Mouse (Mus musculus) cerebral cortex, adult 2 months (tissue): Measurements from ENCODE around the gene Il11ra2.

Experiments
- WGBS: fragments of 180-500 bp; shearing (Covaris S2); methylation state at CpG from one replicate; pipeline ENCODE4 v1.1.7; 2018; 5-methylcytosine and 5-hydroxymethylcytosine counted together

Gene Il11ra2

DNA sequence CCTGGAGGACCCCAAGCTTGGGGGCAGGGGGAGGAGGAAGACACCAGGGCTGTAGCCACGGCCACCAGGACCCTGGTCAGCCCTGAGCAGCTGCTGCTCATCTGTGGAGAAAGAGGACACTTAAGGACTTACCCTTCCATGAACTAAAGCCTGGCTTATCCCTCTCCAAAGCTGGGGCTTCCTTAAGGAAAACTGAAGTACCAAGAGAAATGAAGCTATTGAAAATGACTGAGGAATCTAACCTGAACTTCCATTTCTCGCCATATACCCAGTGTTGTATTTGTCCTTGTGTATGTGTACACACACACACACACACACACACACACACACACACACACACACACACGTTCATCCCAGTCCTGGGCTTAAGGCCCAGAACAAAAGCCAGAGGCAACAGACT is at the start of gene Il11ra2:
TSS of gene Il11ra2 (minus strand) at position 101 of the 400 bp plus-strand sequence.
- WGBS: no CpG with 5 or more reads among the region's 3 CpGs

DNA sequence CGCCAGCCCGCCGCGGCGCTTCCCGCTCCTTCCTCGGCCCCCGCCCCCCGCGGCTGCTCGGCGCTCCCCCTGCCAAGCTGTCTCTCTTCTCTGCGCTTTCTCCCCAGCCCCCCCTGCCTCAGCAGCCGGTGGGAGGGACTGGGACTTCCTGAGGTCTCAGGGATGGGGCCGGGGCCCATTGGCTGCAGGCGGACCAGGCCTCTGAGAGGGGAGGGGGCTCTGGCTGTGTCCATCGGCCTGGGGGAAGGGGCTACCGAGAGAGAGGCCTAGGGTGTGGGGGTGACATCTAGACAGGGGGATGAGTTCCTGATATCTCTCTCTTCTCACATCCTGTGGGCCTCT is 20.5 kb upstream of the Il11ra2 start:
- no CpG with 5 or more reads among the region's 18 CpGs for whole genome bisulfite sequencing

- WGBS: no CpG with 5 or more reads among the region's 66 CpGs
These were observed 19.9 kb upstream of the Il11ra2 start for GRCm38 (mm10) chr4:42681473-42682182.

DNA sequence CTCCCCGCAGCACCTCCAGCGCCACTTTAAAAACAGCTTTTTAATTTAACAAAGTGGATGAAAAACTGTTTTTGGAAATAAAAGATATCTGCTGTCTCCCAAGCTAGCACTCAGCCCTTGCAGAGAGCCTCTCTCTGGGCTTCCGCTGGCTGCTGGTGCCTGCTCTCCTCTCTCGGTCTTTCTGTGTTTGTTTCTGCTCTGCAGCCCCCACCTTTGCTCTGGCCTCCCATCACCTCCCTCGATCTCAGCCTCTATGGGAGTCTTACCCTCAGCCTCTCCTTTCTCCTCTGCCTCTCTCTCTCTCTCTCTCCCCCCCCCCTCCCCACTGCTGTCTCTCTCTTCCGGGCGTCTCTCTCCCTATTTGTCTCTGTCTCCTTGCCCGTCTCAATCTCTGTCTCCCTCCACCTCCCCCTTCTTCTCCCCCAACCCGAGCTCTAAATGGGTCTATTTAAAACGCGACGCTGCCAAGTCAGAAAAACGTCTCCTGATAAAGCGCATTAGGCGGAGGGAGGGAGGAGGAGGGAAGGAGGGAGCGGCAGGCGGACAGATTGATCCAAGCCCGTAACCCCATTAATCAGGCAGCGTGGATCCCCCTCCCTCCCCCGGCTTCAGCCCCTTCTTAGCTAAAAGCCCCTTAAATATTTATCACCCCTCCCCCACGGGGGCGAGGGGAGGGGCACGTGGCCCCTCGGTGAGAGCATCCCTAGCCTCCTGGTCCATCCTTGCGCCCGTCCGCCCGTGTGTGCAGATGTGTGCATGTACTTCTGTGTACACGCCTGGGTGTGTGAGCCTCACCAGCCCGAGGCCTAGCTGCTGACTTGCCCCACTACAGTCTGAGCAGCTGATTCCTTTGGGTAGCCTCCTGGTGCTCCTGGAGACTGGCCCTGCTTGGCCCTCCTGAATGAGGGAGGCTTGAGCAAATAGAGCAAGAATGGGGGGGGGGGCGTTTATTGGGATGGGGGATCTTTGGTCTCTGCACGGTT is 19.0 kb upstream of the Il11ra2 start:
- no CpG with 5 or more reads among the region's 32 CpGs for WGBS

- WGBS: no CpG with 5 or more reads among the region's 7 CpGs
These were observed 17.7 kb upstream of the Il11ra2 start for GRCm38 (mm10) chr4:42679365-42679764.

DNA sequence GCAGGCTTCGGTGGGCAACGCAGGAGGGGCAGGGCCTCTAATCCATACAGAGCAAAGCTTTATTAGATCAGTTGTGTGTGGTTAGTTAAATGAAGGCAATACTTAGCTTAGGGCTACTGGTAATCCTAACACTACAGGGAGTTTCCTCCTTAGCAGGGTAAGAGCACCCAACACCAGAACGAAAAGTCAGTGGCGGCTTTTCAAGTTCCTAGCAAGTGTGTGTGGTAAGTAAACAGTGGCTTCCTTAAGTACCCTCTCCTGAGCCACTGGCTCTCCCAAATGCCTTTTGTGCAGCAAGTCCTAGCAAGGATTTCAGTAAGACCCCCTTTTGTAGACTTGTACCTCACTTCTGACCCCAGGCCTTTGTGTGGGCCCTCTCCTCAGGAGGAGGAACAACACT is 13.7 kb upstream of the Il11ra2 start:
- WGBS: no CpG with 5 or more reads among the region's 4 CpGs

GRCm38 (mm10) chr4:42654951-42655350 is 6.7 kb downstream of the Il11ra2 start, which contains the start of gene Ccl27b:
TSS of gene Ccl27b (plus strand) at chr4:42655251.
- WGBS: no CpG with 5 or more reads among the region's 9 CpGs

DNA sequence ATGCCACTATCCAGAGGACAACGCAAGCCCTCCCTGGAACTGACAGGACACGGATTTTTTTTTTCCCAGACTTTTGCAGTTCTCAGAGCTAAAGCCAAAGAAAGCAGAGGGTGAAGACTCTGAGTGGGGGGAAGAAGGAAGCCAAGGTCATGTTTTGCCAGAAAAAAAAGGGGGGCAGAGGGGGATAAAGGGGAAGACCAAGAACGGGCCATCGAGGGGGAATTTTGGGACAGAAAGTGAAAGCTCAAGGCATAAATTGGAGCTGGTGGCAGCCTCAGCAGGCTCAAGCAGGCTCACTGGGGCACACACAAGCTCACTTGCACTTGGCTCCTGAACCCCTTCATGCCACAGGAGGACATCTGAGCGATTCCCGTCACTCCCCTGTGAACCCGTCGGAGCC is 32.3 kb downstream of the Il11ra2 start, which contains the start of gene Gm2564:
TSS of gene Gm2564 (plus strand) at position 301 of the 400 bp plus-strand sequence.
- no CpG with 5 or more reads among the region's 8 CpGs for WGBS

DNA sequence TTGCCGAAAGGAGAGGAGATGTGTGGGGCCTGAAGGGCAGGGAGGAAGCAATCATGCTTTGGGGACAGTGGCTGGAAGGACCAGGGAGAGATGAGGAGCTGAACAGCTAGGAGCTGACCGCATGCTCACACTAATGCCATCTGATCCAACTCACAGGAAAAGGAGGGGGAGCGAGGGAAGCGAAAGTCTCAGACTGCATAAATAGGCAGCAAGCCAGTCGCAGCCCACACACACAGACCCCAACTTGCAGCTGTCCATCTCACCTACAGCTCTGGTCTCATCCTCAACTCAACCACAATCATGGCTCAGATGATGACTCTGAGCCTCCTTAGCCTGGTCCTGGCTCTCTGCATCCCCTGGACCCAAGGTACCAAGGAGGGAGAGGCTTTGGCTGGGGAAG is 49.8 kb downstream of the Il11ra2 start, which contains the start of gene Gm10591:
TSS of gene Gm10591 (plus strand) at position 301 of the 400 bp plus-strand sequence.
- no CpG with 5 or more reads among the region's 5 CpGs for WGBS
